Mouse (Mus musculus): ENCODE measurements at regions not wholly inside any gene's neighbourhood (a gene's known extent, or its start where the extent isn't known, plus 50 kb on each side); places are given as distances from the start of the nearest gene placed in this dataset.

DNA sequence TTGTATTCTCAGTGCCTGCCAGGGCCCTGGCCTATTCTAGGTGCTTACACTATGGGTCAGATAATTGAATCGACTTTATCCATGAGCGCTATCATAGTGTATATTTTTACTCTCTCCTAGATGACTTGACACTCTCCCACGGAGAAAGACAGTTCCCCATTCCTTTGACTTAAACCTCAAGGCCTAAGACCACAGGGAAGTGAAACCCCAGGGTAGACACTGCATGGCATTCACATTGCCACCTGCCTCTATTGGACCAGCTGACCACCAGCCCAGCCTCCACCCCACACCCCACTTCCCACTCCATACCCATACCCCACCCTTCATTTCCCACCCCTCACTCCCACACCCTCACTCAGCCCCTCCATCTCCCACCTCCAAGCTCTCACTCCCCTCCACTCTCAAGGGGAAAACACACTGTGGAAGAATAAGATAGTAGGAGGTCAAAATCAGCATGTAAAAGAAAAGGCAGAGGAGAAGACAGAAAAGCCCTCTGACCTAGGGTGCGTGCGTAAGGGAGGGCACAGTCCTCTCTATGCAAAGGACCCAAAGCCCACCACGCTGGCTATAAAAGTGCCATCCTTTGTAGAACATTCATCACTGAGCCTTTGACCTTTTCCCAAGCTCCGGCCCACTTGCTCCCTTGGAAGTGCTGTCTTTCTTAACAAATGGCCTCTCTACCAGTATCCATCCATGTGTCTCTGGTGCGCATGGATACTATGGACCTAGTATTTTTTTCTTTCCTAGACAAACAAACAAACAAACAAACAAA lies 257.4 kb upstream of the Hs6st1 start:
- Histone ChIP-seq H3K36me3 (no peaks in the 10 kb centered on the region), H3K9me3 (no peaks in the 10 kb centered on the region), H3K4me2 (no peak overlapping the region), H3K9ac (no peak overlapping the region), H3K27ac (no peak overlapping the region), H3K4me1 (no peaks in the 10 kb centered on the region), H3K4me3 (replicated peaks) (no peak overlapping the region), H3K27me3 (replicated peaks) (no peaks in the 10 kb centered on the region)
- ATAC-seq (ENCODE audit: insufficient read depth, low FRiP score, low read depth) = no peak
- 69% methylated on average over 8 of the region's 8 CpGs for WGBS

DNA sequence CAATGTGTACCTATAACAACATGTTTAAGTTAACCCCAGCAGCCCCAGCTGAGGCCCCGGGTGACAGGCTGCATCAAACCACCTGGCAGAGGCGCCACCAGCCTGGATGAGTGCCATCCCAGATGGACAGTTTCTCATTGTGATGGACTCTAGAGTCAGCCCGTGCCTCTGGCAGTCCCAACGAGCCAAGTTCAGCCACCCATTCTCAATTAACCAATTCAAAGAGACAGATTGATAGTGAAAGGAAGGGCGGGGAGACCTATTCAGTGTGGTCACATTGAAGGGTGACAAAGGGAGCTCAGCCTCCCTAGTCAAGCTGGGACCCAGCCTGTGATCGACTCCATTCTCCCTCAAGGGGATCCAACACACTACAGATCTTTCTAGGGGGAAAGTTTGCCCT lies 256.8 kb upstream of the Hs6st1 start:
- Histone ChIP-seq H3K4me3 (replicated peaks) (no peak overlapping the region), H3K36me3 (no peaks in the 10 kb centered on the region), H3K4me2 (no peak overlapping the region), H3K9me3 (no peaks in the 10 kb centered on the region), H3K27me3 (replicated peaks) (no peaks in the 10 kb centered on the region), H3K27ac (no peak overlapping the region), H3K9ac (no peak overlapping the region), H3K4me1 (no peaks in the 10 kb centered on the region)
- 60% methylated on average over 6 of the region's 6 CpGs for WGBS
- ATAC-seq (ENCODE audit: insufficient read depth, low FRiP score, low read depth) = no peak

DNA sequence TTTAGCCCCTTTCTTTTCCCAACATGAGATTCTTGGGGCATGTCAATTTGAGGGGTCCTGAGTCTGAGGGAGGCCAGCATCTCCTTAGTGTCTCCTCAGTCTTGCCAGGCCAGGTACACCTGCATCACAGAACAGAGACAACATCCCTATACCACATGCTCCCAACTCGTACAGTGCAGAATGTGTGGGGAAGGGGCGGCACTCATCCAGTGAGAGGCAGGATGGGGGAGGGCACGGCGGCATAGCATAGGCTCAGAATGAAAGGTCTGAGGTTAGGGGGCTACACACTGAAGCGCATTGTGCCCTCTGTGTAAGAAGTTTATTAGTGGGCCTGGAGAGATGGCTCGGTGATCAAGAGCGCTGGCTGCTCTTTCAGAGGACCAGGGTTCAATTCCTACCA lies 256.4 kb upstream of the Hs6st1 start:
- no peak overlapping the region for H3K27ac ChIP-seq
- WGBS = 86% methylated on average over 7 of the region's 7 CpGs
- no peak overlapping the region for H3K9ac ChIP-seq
- H3K4me2 ChIP-seq = no peak overlapping the region
- no peaks in the 10 kb centered on the region for H3K27me3 ChIP-seq (replicated peaks)
- H3K9me3 ChIP-seq = no peaks in the 10 kb centered on the region
- no peak overlapping the region for H3K4me3 ChIP-seq (replicated peaks)
- H3K36me3 ChIP-seq = no peaks in the 10 kb centered on the region
- H3K4me1 ChIP-seq = no peaks in the 10 kb centered on the region
- ATAC-seq (ENCODE audit: insufficient read depth, low FRiP score, low read depth) = no peak

DNA sequence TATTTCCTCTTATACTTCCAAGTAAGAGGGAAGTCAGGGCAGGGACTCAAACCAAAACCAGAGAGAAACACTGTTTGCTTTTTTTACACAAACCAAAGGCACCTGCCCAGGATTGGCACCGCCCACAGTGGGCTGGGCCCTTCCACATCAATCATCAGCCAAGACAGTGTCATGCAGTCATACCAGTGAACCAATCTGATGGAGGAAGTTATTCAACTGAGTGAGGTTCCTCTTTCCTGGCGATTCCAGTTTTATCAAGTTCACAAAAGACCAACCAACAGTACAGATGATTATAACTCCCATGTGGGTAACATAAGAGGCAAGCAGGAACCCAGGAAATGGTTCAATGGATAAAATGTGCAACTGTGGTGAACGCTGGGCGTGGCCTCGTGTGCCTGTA lies 254.6 kb upstream of the Hs6st1 start:
- Histone ChIP-seq H3K9me3 (no peaks in the 10 kb centered on the region), H3K36me3 (no peaks in the 10 kb centered on the region), H3K4me3 (replicated peaks) (no peak overlapping the region), H3K9ac (no peak overlapping the region), H3K27me3 (replicated peaks) (no peaks in the 10 kb centered on the region), H3K27ac (no peak overlapping the region), H3K4me1 (no peaks in the 10 kb centered on the region), H3K4me2 (no peak overlapping the region)
- WGBS = 82% methylated on average over 5 of the region's 5 CpGs
- no peak for ATAC-seq (ENCODE audit: insufficient read depth, low FRiP score, low read depth)

DNA sequence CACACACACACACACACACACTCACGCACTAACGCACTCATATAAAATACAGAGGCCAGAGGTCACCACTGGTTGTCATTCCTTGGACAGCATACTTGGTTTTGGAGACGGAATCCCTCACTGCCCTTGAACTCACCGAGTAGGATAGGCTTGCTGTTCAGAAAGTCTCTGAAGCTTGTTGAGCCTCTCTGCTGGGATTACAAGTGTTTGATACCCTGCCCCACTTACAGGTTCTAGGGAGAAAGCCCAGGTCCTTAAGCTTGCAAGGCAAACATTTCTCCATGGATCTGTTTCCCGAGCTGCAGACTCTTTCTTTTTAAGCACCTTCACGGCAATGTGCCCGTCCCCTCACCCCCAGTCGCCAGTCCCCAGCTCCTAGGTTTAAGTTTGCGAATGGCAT lies 254.0 kb upstream of the Hs6st1 start:
- Histone ChIP-seq H3K36me3 (no peaks in the 10 kb centered on the region), H3K27me3 (replicated peaks) (no peaks in the 10 kb centered on the region), H3K9ac (no peak overlapping the region), H3K4me2 (no peak overlapping the region), H3K27ac (no peak overlapping the region), H3K9me3 (no peaks in the 10 kb centered on the region), H3K4me3 (replicated peaks) (no peak overlapping the region), H3K4me1 (no peaks in the 10 kb centered on the region)
- 65% methylated on average over 9 of the region's 9 CpGs for WGBS
- no peak for ATAC-seq (ENCODE audit: insufficient read depth, low FRiP score, low read depth)

DNA sequence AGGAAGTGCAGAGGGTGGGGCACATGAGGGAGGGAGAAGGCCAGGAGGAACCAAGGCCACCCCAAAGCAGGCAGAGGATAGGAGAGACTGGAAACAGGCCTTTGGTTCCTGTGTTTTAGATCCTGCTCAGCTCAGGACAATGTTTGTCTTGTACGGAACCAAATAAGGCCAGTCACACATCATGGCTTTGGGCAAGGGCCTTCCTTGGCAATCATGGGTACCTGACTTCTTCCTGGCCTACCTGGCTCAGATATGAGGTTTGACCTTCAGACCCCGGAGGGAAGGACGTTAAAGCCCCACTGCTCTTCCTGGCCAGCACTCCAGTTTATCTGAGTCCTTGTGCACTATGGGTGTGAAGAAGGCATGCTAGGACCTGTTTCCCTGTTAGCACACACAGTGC lies 253.4 kb upstream of the Hs6st1 start:
- Histone ChIP-seq H3K9ac (no peak overlapping the region), H3K36me3 (no peaks in the 10 kb centered on the region), H3K4me3 (replicated peaks) (no peak overlapping the region), H3K27ac (no peak overlapping the region), H3K27me3 (replicated peaks) (no peaks in the 10 kb centered on the region), H3K4me2 (no peak overlapping the region), H3K9me3 (no peaks in the 10 kb centered on the region), H3K4me1 (no peaks in the 10 kb centered on the region)
- WGBS = 71% methylated on average over 3 of the region's 3 CpGs
- peak; percentile 18; the same call in 1 of the 2 replicates for ATAC-seq (ENCODE audit: insufficient read depth, low FRiP score, low read depth)

DNA sequence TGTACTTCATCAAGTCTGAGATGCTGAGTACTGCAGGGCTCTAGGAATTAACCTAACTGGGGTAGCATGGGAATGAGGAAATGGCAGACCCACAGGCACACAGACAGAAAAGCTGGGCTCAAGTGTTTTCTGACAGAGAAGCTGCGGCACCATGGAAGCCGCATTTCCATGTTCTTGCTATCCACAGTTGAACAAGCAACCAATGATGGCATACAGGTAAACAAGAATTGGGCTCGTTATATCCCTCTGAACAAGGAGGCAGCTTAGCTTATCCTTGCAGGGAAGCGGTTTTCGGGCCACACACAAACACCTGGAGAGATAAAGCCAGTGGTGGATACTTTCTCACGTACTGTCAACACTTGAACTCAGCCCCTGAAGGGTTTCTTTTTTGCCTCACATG lies 246.4 kb upstream of the Hs6st1 start:
- H3K27ac ChIP-seq = no peak overlapping the region
- H3K27me3 ChIP-seq (replicated peaks) = no peaks in the 10 kb centered on the region
- 0 out of 2 replicates have a peak, but pooled peaks cover 6% of the 10 kb centered on the region for H3K4me1 ChIP-seq
- H3K4me2 ChIP-seq = no peak overlapping the region
- WGBS = 90% methylated on average over 6 of the region's 6 CpGs
- no peaks in the 10 kb centered on the region for H3K9me3 ChIP-seq
- H3K4me3 ChIP-seq (replicated peaks) = no peak overlapping the region
- no peak overlapping the region for H3K9ac ChIP-seq
- ATAC-seq (ENCODE audit: insufficient read depth, low FRiP score, low read depth) = no peak
- H3K36me3 ChIP-seq = no peaks in the 10 kb centered on the region

DNA sequence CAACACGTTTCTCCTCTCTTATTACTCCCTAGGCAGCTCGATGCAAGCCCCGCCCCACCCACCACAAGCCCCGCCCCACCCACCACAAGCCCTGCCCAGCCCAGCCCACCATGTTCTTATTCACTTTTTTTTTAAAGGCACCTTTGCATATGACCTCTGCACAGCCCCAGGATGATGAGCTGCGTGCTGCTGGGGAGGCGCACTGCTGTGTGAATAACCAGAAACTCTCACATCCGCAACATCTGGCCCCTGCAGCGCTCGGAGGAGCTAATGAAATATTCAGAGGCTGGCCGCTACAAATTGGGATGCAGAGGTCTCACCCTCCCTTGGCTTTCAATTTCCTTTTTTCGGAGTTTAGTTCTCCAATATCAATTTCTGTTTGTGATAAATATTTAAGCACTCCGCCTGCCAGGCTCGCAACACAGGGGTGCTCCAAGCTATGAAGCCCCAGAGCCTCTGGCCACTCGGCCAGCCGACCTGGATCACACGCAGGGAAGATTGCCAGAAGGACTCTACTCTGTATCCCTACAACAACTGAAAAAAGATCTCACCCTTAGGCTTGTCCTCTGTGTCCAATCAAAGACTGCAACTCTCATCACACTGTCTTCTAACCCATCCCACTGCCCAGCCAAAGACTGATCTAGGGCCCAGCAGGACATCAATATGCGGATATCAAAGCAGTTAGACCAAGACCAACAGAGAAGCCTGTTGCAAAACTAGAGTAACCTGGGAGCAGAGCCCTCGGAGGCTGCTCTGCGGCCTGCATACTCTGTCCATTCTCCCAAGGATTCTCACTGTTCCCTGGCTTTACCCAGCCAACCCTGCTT lies 245.6 kb upstream of the Hs6st1 start:
- H3K9ac ChIP-seq = no peak overlapping the region
- H3K4me2 ChIP-seq = no peak overlapping the region
- ATAC-seq (ENCODE audit: insufficient read depth, low FRiP score, low read depth) = no peak
- H3K27me3 ChIP-seq (replicated peaks) = no peaks in the 10 kb centered on the region
- no peak overlapping the region for H3K4me3 ChIP-seq (replicated peaks)
- H3K9me3 ChIP-seq = no peaks in the 10 kb centered on the region
- H3K36me3 ChIP-seq = no peaks in the 10 kb centered on the region
- H3K27ac ChIP-seq = no peak overlapping the region
- 0 out of 2 replicates have a peak, but pooled peaks cover 6% of the 10 kb centered on the region for H3K4me1 ChIP-seq
- WGBS = 55% methylated on average over 19 of the region's 19 CpGs

DNA sequence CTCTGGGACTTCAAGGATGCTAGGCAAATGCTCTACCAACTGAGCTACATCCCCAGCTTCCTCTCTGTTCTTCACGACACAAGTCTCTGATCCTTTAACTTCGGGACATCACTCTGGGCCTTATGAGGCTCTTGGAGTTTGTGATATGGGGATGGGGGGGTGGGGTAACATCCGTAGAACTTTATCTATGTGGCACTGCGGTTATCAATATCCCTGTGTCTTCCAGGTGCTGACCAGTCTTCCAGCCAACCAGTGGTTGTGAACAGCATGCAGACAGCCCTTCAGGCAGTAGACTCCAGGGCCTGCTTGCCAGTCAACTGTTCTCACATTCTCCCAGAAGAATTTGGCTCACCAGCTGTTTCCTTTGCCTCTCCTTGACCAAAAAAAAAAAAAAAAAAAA lies 244.7 kb upstream of the Hs6st1 start:
- WGBS = 85% methylated on average over 4 of the region's 4 CpGs
- no peak for ATAC-seq (ENCODE audit: insufficient read depth, low FRiP score, low read depth)
- H3K36me3 ChIP-seq = no peaks in the 10 kb centered on the region
- H3K4me2 ChIP-seq = no peak overlapping the region
- no peak overlapping the region for H3K4me3 ChIP-seq (replicated peaks)
- no peaks in the 10 kb centered on the region for H3K27me3 ChIP-seq (replicated peaks)
- H3K4me1 ChIP-seq = 0 out of 2 replicates have a peak, but pooled peaks cover 6% of the 10 kb centered on the region
- no peak overlapping the region for H3K9ac ChIP-seq
- H3K27ac ChIP-seq = no peak overlapping the region
- no peaks in the 10 kb centered on the region for H3K9me3 ChIP-seq

DNA sequence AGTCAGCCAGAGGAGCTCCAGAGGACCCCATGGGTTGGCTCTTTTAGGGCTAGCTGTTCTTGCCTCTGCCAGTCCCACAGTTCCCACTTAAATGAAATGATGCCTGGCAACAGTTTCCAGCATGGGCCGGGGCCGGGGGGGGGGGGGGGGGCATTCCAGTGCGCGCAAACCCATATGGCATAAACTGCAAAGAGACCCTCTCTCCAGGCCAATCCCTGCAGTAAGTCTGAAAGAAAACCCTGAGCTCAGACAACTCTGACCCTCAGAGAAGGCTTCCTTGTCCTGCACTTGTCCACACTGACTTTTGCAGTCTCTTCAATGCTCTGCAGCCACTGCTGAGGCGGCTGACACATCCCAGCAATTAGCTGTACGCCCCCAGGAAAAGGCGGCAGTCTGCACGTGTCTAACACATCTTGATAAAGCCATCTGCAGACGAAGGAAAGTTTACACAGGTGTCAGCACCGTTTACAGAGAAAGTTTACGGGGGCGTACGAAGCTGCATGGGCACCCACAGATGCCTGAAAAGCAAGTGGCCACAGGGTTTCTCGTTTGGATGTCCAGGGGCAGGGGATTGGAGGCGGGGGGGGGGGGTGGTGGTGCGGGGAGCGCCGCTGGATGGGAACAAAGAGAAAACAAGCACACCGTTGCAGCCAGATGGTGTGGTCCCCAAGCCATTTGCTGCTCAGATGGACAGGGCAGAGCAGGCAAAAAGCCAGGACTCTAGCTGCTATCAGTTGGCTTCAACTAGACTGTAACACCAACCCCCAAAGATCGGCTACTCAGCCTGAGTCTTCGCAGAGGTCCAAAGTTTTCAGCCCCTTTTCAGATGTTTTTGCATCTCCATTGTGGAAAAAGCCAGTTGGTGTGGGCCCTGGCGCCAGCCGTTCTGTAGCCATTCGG lies 244.0 kb upstream of the Hs6st1 start:
- H3K9ac ChIP-seq = no peak overlapping the region
- H3K4me2 ChIP-seq = no peak overlapping the region
- no peaks in the 10 kb centered on the region for H3K9me3 ChIP-seq
- H3K4me3 ChIP-seq (replicated peaks) = no peak overlapping the region
- H3K4me1 ChIP-seq = 0 out of 2 replicates have a peak, but pooled peaks cover 6% of the 10 kb centered on the region
- H3K36me3 ChIP-seq = no peaks in the 10 kb centered on the region
- no peak overlapping the region for H3K27ac ChIP-seq
- H3K27me3 ChIP-seq (replicated peaks) = no peaks in the 10 kb centered on the region
- ATAC-seq (ENCODE audit: insufficient read depth, low FRiP score, low read depth) = peak; percentile 70; the same call in 1 of the 2 replicates
- 40% methylated on average over 24 of the region's 24 CpGs for WGBS

DNA sequence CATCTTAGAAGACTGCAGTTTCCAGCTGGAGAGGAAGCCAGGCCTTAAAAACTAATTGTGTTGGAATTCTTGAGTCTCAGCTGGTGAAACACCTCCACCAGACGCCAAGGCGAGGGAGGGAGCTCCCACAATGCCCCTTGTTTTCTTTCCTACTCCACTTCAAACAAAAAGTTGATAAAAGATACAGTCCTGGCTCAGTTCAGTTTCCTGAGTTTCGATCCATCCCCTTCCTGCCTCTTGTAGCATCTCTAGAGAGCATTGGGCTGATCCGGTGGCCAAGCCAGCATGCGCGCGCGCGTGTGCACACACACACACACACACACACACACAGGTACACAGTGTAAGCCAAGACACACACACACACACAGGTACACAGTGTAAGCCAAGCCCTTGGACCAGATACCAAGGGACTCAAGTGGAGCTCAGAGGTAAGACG lies 242.7 kb upstream of the Hs6st1 start:
- Histone ChIP-seq H3K4me2 (no peak overlapping the region), H3K9ac (no peak overlapping the region), H3K36me3 (no peaks in the 10 kb centered on the region), H3K9me3 (no peaks in the 10 kb centered on the region), H3K4me1 (0 out of 2 replicates have a peak, but pooled peaks cover 6% of the 10 kb centered on the region), H3K27me3 (replicated peaks) (no peaks in the 10 kb centered on the region), H3K27ac (no peak overlapping the region), H3K4me3 (replicated peaks) (no peak overlapping the region)
- ATAC-seq (ENCODE audit: insufficient read depth, low FRiP score, low read depth) = 0 out of 2 replicates have a peak, but pooled peaks have one; percentile 7
- 63% methylated on average over 10 of the region's 10 CpGs for WGBS
